Mouse (Mus musculus) midbrain, embryonic 16.5 days (tissue): ENCODE results near the gene Psmb2. TPM values are rescaled to one million over a fixed set of nuclear protein-coding genes. Genes with fewer than 3 reads are reported as not detected.

Experiments
- ATAC-seq: fragments of 200-750 bp; cut with Nextera tagmentation; 2 replicates; pipeline ENCODE4 v1.8.0; 2017; ENCODE audit warnings: moderate TSS enrichment
- H3K27ac ChIP-seq: fragments of 300-500 bp; sonication (generic); 2 replicates; pipeline ENCODE4 v1.5.1; 2014; ENCODE audit warnings: mild to moderate bottlenecking, low read length, mixed read lengths
- H3K27me3 ChIP-seq: fragments of 300-500 bp; sonication (generic); 2 replicates; pipeline ENCODE4 v1.6.1; 2014; ENCODE audit warnings: low read depth, low read length, mixed read lengths; ENCODE audit not compliant: control insufficient read depth, insufficient read depth
- H3K36me3 ChIP-seq: fragments of 300-500 bp; sonication (generic); 2 replicates; pipeline ENCODE4 v1.6.1; 2014; ENCODE audit warnings: mild to moderate bottlenecking, low read length, moderate library complexity, mixed read lengths; ENCODE audit not compliant: control insufficient read depth, insufficient read depth
- H3K4me1 ChIP-seq: fragments of 300-500 bp; sonication (generic); 2 replicates; pipeline ENCODE4 v1.6.1; 2014; ENCODE audit warnings: mild to moderate bottlenecking, low read length, mixed read lengths; ENCODE audit not compliant: control insufficient read depth, insufficient read depth
- H3K4me2 ChIP-seq: fragments of 300-500 bp; sonication (generic); 2 replicates; pipeline ENCODE4 v1.6.1; 2014; ENCODE audit warnings: mild to moderate bottlenecking, low read length, mixed read lengths
- H3K4me3 ChIP-seq: fragments of 300-500 bp; sonication (generic); 2 replicates; pipeline ENCODE4 v1.5.1; 2014; ENCODE audit warnings: low read depth, mild to moderate bottlenecking, low read length, moderate library complexity, mixed read lengths
- H3K9ac ChIP-seq: fragments of 300-500 bp; sonication (generic); 2 replicates; pipeline ENCODE4 v1.6.1; 2014; ENCODE audit warnings: low read depth, low read length, mixed read lengths
- H3K9me3 ChIP-seq: fragments of 300-500 bp; sonication (generic); replicated peaks from 2 replicates; pipeline ENCODE4 v1.6.1; 2014; ENCODE audit warnings: mild to moderate bottlenecking, low read length, mixed read lengths; ENCODE audit not compliant: control insufficient read depth, poor library complexity, severe bottlenecking
- WGBS: fragments of 180-500 bp; shearing (Covaris S2); extraction: QIAGEN DNeasy Blood & Tissue Kit; methylation state at CpG from one replicate; pipeline ENCODE4 v1.1.7; 2014; 5-methylcytosine and 5-hydroxymethylcytosine counted together
- polyA plus RNA-seq: library from polyadenylated mRNA; unstranded; fragments of >200 nt; fragmentation: Nextera tagmentation; extraction: Ambion mirVana; gene quantifications from 2 replicates; pipeline ENCODE4 v1.2.1, GENCODE M21; 2015

The Psmb2 gene
- polyA plus RNA-seq, 1 experiment from 2014 or later = 393 TPM

- peaks cover 66% of the 10 kb centered on the region for H3K27me3 ChIP-seq
- no peaks in the 10 kb centered on the region for H3K36me3 ChIP-seq
- 1% methylated on average over 62 of the region's 62 CpGs for WGBS
- peak overlapping the region; percentile 28 for H3K4me3 ChIP-seq
- H3K4me1 ChIP-seq = no peaks in the 10 kb centered on the region; the same call in 1 of the 2 replicates
- peak overlapping the region; percentile 47 for H3K4me2 ChIP-seq
- no peak overlapping the region for H3K27ac ChIP-seq
- no peaks in the 10 kb centered on the region for H3K9me3 ChIP-seq
- no peak overlapping the region for H3K9ac ChIP-seq
- no peak for ATAC-seq
Observed at GRCm38 (mm10) chr4:126735382-126736000, 58.1 kb downstream of the Psmb2 start.

- H3K9me3 ChIP-seq = no peaks in the 10 kb centered on the region
- H3K9ac ChIP-seq = no peak within 1 kb of the TSS
- no peaks in the 10 kb centered on the region; the same call in 1 of the 2 replicates for H3K4me1 ChIP-seq
- H3K27ac ChIP-seq = no peak within 1 kb of the TSS
- 1% methylated on average over 32 of the region's 32 CpGs for WGBS
- ATAC-seq = no peak
- no peaks in the 10 kb centered on the region for H3K36me3 ChIP-seq
- peaks cover 61% of the 10 kb centered on the region for H3K27me3 ChIP-seq
- H3K4me2 ChIP-seq = peak within 1 kb of the TSS; percentile 47
- peak within 1 kb of the TSS; percentile 28 for H3K4me3 ChIP-seq
Observed at GRCm38 (mm10) chr4:126736001-126736414, 58.6 kb downstream of the Psmb2 start, which contains the start of gene Tfap2e. TSS of gene Tfap2e (minus strand) at chr4:126736240.

GRCm38 (mm10) chr4:126739966-126740676 is 62.7 kb downstream of the Psmb2 start:
- WGBS = 15% methylated on average over 10 of the region's 10 CpGs
- peaks cover 11% of the 10 kb centered on the region for H3K36me3 ChIP-seq
- H3K9me3 ChIP-seq = no peaks in the 10 kb centered on the region
- no peak for ATAC-seq
- no peak overlapping the region for H3K4me2 ChIP-seq
- H3K9ac ChIP-seq = no peak overlapping the region
- H3K27me3 ChIP-seq = peaks cover 44% of the 10 kb centered on the region
- H3K4me1 ChIP-seq = no peaks in the 10 kb centered on the region
- no peak overlapping the region for H3K4me3 ChIP-seq
- no peak overlapping the region for H3K27ac ChIP-seq

GRCm38 (mm10) chr4:126741448-126741847 is 64.0 kb downstream of the Psmb2 start:
- Histone ChIP-seq H3K4me2 (no peak overlapping the region), H3K9ac (no peak overlapping the region), H3K4me3 (no peak overlapping the region), H3K27me3 (peaks cover 37% of the 10 kb centered on the region), H3K4me1 (no peaks in the 10 kb centered on the region), H3K9me3 (no peaks in the 10 kb centered on the region), H3K36me3 (peaks cover 16% of the 10 kb centered on the region), H3K27ac (no peak overlapping the region)
- WGBS = 4% methylated on average over 12 of the region's 12 CpGs
- ATAC-seq = peak; percentile 59; the same call in 1 of the 2 replicates

GRCm38 (mm10) chr4:126742976-126743375 is 65.5 kb downstream of the Psmb2 start:
- H3K27me3 ChIP-seq = peaks cover 26% of the 10 kb centered on the region
- WGBS = 73% methylated on average over 2 of the region's 2 CpGs
- H3K9me3 ChIP-seq = no peaks in the 10 kb centered on the region
- peaks cover 22% of the 10 kb centered on the region for H3K36me3 ChIP-seq
- no peak overlapping the region for H3K4me2 ChIP-seq
- no peak overlapping the region for H3K9ac ChIP-seq
- no peaks in the 10 kb centered on the region for H3K4me1 ChIP-seq
- no peak for ATAC-seq
- no peak overlapping the region for H3K4me3 ChIP-seq
- H3K27ac ChIP-seq = no peak overlapping the region

GRCm38 (mm10) chr4:126743713-126744112 is 66.3 kb downstream of the Psmb2 start:
- H3K4me3 ChIP-seq = no peak overlapping the region
- no peak for ATAC-seq
- no peaks in the 10 kb centered on the region for H3K9me3 ChIP-seq
- peaks cover 3% of the 10 kb centered on the region; the same call in 1 of the 2 replicates for H3K4me1 ChIP-seq
- no peak overlapping the region for H3K9ac ChIP-seq
- H3K36me3 ChIP-seq = peaks cover 22% of the 10 kb centered on the region
- 7% methylated on average over 11 of the region's 11 CpGs for WGBS
- no peak overlapping the region for H3K27ac ChIP-seq
- H3K4me2 ChIP-seq = no peak overlapping the region
- peaks cover 19% of the 10 kb centered on the region for H3K27me3 ChIP-seq

GRCm38 (mm10) chr4:126744831-126745230 is 67.4 kb downstream of the Psmb2 start:
- ATAC-seq = no peak
- Histone ChIP-seq H3K9me3 (no peaks in the 10 kb centered on the region), H3K9ac (no peak overlapping the region), H3K27me3 (peaks cover 11% of the 10 kb centered on the region), H3K27ac (no peak overlapping the region), H3K4me3 (no peak overlapping the region), H3K4me1 (peaks cover 10% of the 10 kb centered on the region; the same call in 1 of the 2 replicates), H3K4me2 (no peak overlapping the region), H3K36me3 (peaks cover 27% of the 10 kb centered on the region)
- WGBS = 85% methylated on average over 14 of the region's 14 CpGs

- no peak for ATAC-seq
- peaks cover 27% of the 10 kb centered on the region for H3K36me3 ChIP-seq
- 34% methylated on average over 13 of the region's 13 CpGs for WGBS
Observed at GRCm38 (mm10) chr4:126745506-126746193, 68.2 kb downstream of the Psmb2 start.

More at GRCm38 (mm10) chr4:126745506-126746193, 68.2 kb downstream of the Psmb2 start:
- Histone ChIP-seq H3K9me3 (no peaks in the 10 kb centered on the region), H3K4me3 (no peak overlapping the region), H3K9ac (no peak overlapping the region), H3K4me2 (no peak overlapping the region), H3K4me1 (peaks cover 18% of the 10 kb centered on the region), H3K27me3 (peaks cover 9% of the 10 kb centered on the region), H3K27ac (no peak overlapping the region)
